ENCODE assay signal across 21 mouse cellular contexts in genomic region chr4:147598831-147599230, GRCm38 (mm10). TPM values are rescaled to one million over a fixed set of nuclear protein-coding genes. Genes with fewer than 3 reads are reported as not detected.
DNase-seq lines count a peak whose midpoint lies in the region; ATAC-seq and TF ChIP-seq lines count a peak whose summit lies in the region.
"Had no signal": no experiment of that assay in that cellular context is flagged by ENCODE, and none has a peak within 500 bp of the region (broad histone marks: within the 10 kb centered on the region; RNA-seq: fewer than 3 reads in every experiment).

No protein-coding gene starts in this region.

- H3K9me3 ChIP-seq in embryonic facial prominence, embryonic 11.5 days (replicated peaks; ENCODE audit: control insufficient read depth, low read length) = peaks cover 7% of the 10 kb centered on the region; the same call in 1 of the 2 replicates
- peaks cover 35% of the 10 kb centered on the region for H3K9me3 ChIP-seq in embryonic facial prominence, embryonic 10.5 days
- peaks cover 12% of the 10 kb centered on the region; the same call in 1 of the 2 replicates for H3K9me3 ChIP-seq in hindbrain, embryonic 13.5 days
- H3K9me3 ChIP-seq in hindbrain, embryonic 16.5 days (ENCODE audit: control insufficient read depth, low read length) = peaks cover 3% of the 10 kb centered on the region
- 0 out of 2 replicates have a peak, but pooled peaks cover 8% of the 10 kb centered on the region for H3K9me3 ChIP-seq in liver, embryonic 11.5 days (ENCODE audit: control insufficient read depth, low read length)
- peaks cover 3% of the 10 kb centered on the region; the same call in 1 of the 2 replicates for H3K9me3 ChIP-seq in liver, postnatal 0 days (ENCODE audit: low read length)
- H3K9me3 ChIP-seq in limb, embryonic 12.5 days = peaks cover 46% of the 10 kb centered on the region

- H3K36me3 ChIP-seq in embryonic facial prominence, embryonic 11.5 days (replicated peaks; ENCODE audit: control insufficient read depth, insufficient read depth, low read depth, low read length) = no peaks in the 10 kb centered on the region
- no peaks in the 10 kb centered on the region for H3K36me3 ChIP-seq in embryonic facial prominence, embryonic 10.5 days (replicated peaks)
- H3K36me3 ChIP-seq in hindbrain, embryonic 13.5 days = no peaks in the 10 kb centered on the region
- no peaks in the 10 kb centered on the region for H3K36me3 ChIP-seq in hindbrain, embryonic 16.5 days (ENCODE audit: control insufficient read depth, insufficient read depth, low read length)
- no peaks in the 10 kb centered on the region for H3K36me3 ChIP-seq in liver, embryonic 11.5 days (ENCODE audit: control insufficient read depth, insufficient read depth, low read length)
- no peaks in the 10 kb centered on the region for H3K36me3 ChIP-seq in liver, postnatal 0 days (replicated peaks; ENCODE audit: insufficient read depth, low read length)
- no peaks in the 10 kb centered on the region for H3K36me3 ChIP-seq in limb, embryonic 12.5 days
- H3K36me3 ChIP-seq: forebrain, embryonic 15.5 days; heart, embryonic 13.5 days had no signal

- no peaks in the 10 kb centered on the region for H3K27me3 ChIP-seq in embryonic facial prominence, embryonic 11.5 days (ENCODE audit: control insufficient read depth, insufficient read depth, low read length)
- H3K27me3 ChIP-seq in embryonic facial prominence, embryonic 10.5 days (replicated peaks; ENCODE audit: low read depth, poor library complexity, severe bottlenecking) = no peaks in the 10 kb centered on the region
- H3K27me3 ChIP-seq in hindbrain, embryonic 13.5 days = no peaks in the 10 kb centered on the region
- no peaks in the 10 kb centered on the region for H3K27me3 ChIP-seq in hindbrain, embryonic 16.5 days (replicated peaks; ENCODE audit: control insufficient read depth, insufficient read depth, low read length)
- H3K27me3 ChIP-seq in liver, embryonic 11.5 days (replicated peaks; ENCODE audit: control insufficient read depth, insufficient read depth, low read length) = no peaks in the 10 kb centered on the region
- no peaks in the 10 kb centered on the region for H3K27me3 ChIP-seq in liver, postnatal 0 days (ENCODE audit: insufficient read depth, low read length)
- H3K27me3 ChIP-seq in limb, embryonic 12.5 days = no peaks in the 10 kb centered on the region
- H3K27me3 ChIP-seq: forebrain, embryonic 15.5 days; heart, embryonic 13.5 days had no signal

- H3K4me2 ChIP-seq in embryonic facial prominence, embryonic 11.5 days (ENCODE audit: low read depth, low read length) = no peak overlapping the region
- no peak overlapping the region for H3K4me2 ChIP-seq in hindbrain, embryonic 13.5 days
- no peak overlapping the region for H3K4me2 ChIP-seq in hindbrain, embryonic 16.5 days (ENCODE audit: low read length)
- H3K4me2 ChIP-seq in liver, embryonic 11.5 days = no peak overlapping the region
- no peak overlapping the region for H3K4me2 ChIP-seq in liver, postnatal 0 days (ENCODE audit: low read depth, low read length)
- no peak overlapping the region for H3K4me2 ChIP-seq in limb, embryonic 12.5 days
- H3K4me2 ChIP-seq: forebrain, embryonic 15.5 days; heart, embryonic 13.5 days had no signal

- no peaks in the 10 kb centered on the region for H3K4me1 ChIP-seq in embryonic facial prominence, embryonic 11.5 days (ENCODE audit: control insufficient read depth, insufficient read depth, low read length)
- no peaks in the 10 kb centered on the region for H3K4me1 ChIP-seq in embryonic facial prominence, embryonic 10.5 days
- no peaks in the 10 kb centered on the region for H3K4me1 ChIP-seq in hindbrain, embryonic 13.5 days (replicated peaks)
- H3K4me1 ChIP-seq in hindbrain, embryonic 16.5 days (ENCODE audit: control insufficient read depth, insufficient read depth, low read depth, low read length) = no peaks in the 10 kb centered on the region
- no peaks in the 10 kb centered on the region for H3K4me1 ChIP-seq in liver, embryonic 11.5 days (replicated peaks; ENCODE audit: control insufficient read depth, insufficient read depth, low read length)
- H3K4me1 ChIP-seq in liver, postnatal 0 days (ENCODE audit: insufficient read depth) = no peaks in the 10 kb centered on the region
- no peaks in the 10 kb centered on the region for H3K4me1 ChIP-seq in limb, embryonic 12.5 days (replicated peaks)
- H3K4me1 ChIP-seq: forebrain, embryonic 15.5 days; heart, embryonic 13.5 days had no signal

- no peak overlapping the region for H3K9ac ChIP-seq in embryonic facial prominence, embryonic 11.5 days (replicated peaks; ENCODE audit: low read length)
- no peak overlapping the region for H3K9ac ChIP-seq in hindbrain, embryonic 13.5 days
- H3K9ac ChIP-seq in hindbrain, embryonic 16.5 days (ENCODE audit: low read depth, low read length) = no peak overlapping the region
- no peak overlapping the region for H3K9ac ChIP-seq in liver, embryonic 11.5 days (ENCODE audit: low read depth, low read length)
- no peak overlapping the region for H3K9ac ChIP-seq in liver, postnatal 0 days (replicated peaks)
- no peak overlapping the region for H3K9ac ChIP-seq in limb, embryonic 12.5 days (replicated peaks)
- H3K9ac ChIP-seq: forebrain, embryonic 15.5 days; heart, embryonic 13.5 days had no signal

- H3K27ac ChIP-seq in embryonic facial prominence, embryonic 11.5 days (replicated peaks; ENCODE audit: low read depth, low read length) = no peak overlapping the region
- H3K27ac ChIP-seq in embryonic facial prominence, embryonic 10.5 days (replicated peaks) = no peak overlapping the region
- no peak overlapping the region for H3K27ac ChIP-seq in hindbrain, embryonic 13.5 days
- H3K27ac ChIP-seq in hindbrain, embryonic 16.5 days (ENCODE audit: low read depth, low read length) = no peak overlapping the region
- no peak overlapping the region for H3K27ac ChIP-seq in liver, embryonic 11.5 days (ENCODE audit: low read depth, low read length)
- no peak overlapping the region for H3K27ac ChIP-seq in liver, postnatal 0 days (ENCODE audit: low read depth)
- H3K27ac ChIP-seq in limb, embryonic 12.5 days = no peak overlapping the region
- H3K27ac ChIP-seq: forebrain, embryonic 15.5 days; heart, embryonic 13.5 days had no signal

- no peak overlapping the region for H3K4me3 ChIP-seq in embryonic facial prominence, embryonic 11.5 days (ENCODE audit: low read depth, low read length)
- no peak overlapping the region for H3K4me3 ChIP-seq in embryonic facial prominence, embryonic 10.5 days
- no peak overlapping the region for H3K4me3 ChIP-seq in hindbrain, embryonic 13.5 days
- no peak overlapping the region for H3K4me3 ChIP-seq in hindbrain, embryonic 16.5 days (ENCODE audit: low read length)
- H3K4me3 ChIP-seq in liver, embryonic 11.5 days (ENCODE audit: low read depth, low read length) = no peak overlapping the region
- H3K4me3 ChIP-seq in liver, postnatal 0 days (ENCODE audit: low read depth, low read length) = no peak overlapping the region
- H3K4me3 ChIP-seq in limb, embryonic 12.5 days (replicated peaks) = no peak overlapping the region
- H3K4me3 ChIP-seq: forebrain, embryonic 15.5 days; heart, embryonic 13.5 days had no signal

- TF ChIP-seq EP300 in liver, postnatal 0 days (IDR thresholded peaks at IDR 0.05; ENCODE audit: low read depth) = no peak

- 0 out of 2 replicates have a peak, but pooled peaks have one; percentile 7 for ATAC-seq in embryonic facial prominence, embryonic 11.5 days (replicated peaks; ENCODE audit: insufficient number of reproducible peaks, low FRiP score, low TSS enrichment, low read depth)
- ATAC-seq in hindbrain, embryonic 13.5 days (ENCODE audit: low FRiP score) = peak; percentile 57; the same call in 1 of the 2 replicates
- ATAC-seq in hindbrain, embryonic 16.5 days = no peak
- ATAC-seq in liver, embryonic 11.5 days (replicated peaks; ENCODE audit: low FRiP score) = peak; percentile 13; the same call in 1 of the 2 replicates
- ATAC-seq in liver, postnatal 0 days = no peak
- ATAC-seq in limb, embryonic 12.5 days (ENCODE audit: insufficient number of reproducible peaks, insufficient read depth, low FRiP score, low TSS enrichment, low read depth) = peak; percentile 39; the same call in 1 of the 2 replicates
- ATAC-seq: forebrain, embryonic 15.5 days had no signal

- DNase-seq in embryonic facial prominence, embryonic 11.5 days (ENCODE audit: low spot score) = no peak
- no peak for DNase-seq in embryonic facial prominence, embryonic 10.5 days (ENCODE audit: low spot score)
- DNase-seq in liver, embryonic 11.5 days (ENCODE audit: low spot score) = no peak
- no peak for DNase-seq in liver, postnatal 0 days
- DNase-seq in thymus, postnatal 14 days = no peak
- DNase-seq: adrenal gland, postnatal 10 days; cerebellum, adult 18-20 months; cerebellum, postnatal 14 days; gastrocnemius, postnatal 10 days; heart, postnatal 14 days; kidney, adult 8-10 months; kidney, postnatal 4 days; lung, adult 18-20 months; lung, postnatal 10 days had no signal

- TF ChIP-seq CTCF in liver, postnatal 0 days (IDR thresholded peaks at IDR 0.05; ENCODE audit: low read depth) = no peak

- WGBS in embryonic facial prominence, embryonic 11.5 days = 59% methylated on average over 2 of the region's 2 CpGs
- WGBS in embryonic facial prominence, embryonic 10.5 days = 58% methylated on average over 2 of the region's 2 CpGs
- 63% methylated on average over 2 of the region's 2 CpGs for WGBS in hindbrain, embryonic 13.5 days
- WGBS in hindbrain, embryonic 16.5 days = 66% methylated on average over 2 of the region's 2 CpGs
- WGBS in liver, embryonic 11.5 days = 49% methylated on average over 2 of the region's 2 CpGs
- 45% methylated on average over 2 of the region's 2 CpGs for WGBS in liver, postnatal 0 days (ENCODE audit: insufficient replicate concordance)
- 57% methylated on average over 2 of the region's 2 CpGs for WGBS in limb, embryonic 12.5 days

RNA-seq across cellular contexts. Expression of gene Zfp979, which starts 43.5 kb away (rescaled TPM):
- polyA plus RNA-seq in embryonic facial prominence, embryonic 11.5 days (2014; fragmentation: Nextera tagmentation; extraction: Ambion mirVana) = 2.3 and 3.2 TPM in 2 replicates
- polyA plus RNA-seq in embryonic facial prominence, embryonic 10.5 days (2016; fragmentation: Nextera tagmentation; extraction: Ambion mirVana) = 3.1 and 3.2 TPM in 2 replicates
- polyA plus RNA-seq in hindbrain, embryonic 13.5 days (2015; fragmentation: Nextera tagmentation; extraction: Ambion mirVana) = 1.6 and 2.2 TPM in 2 replicates
- 2.6 and 2.9 TPM in 2 replicates for polyA plus RNA-seq in hindbrain, embryonic 16.5 days (2015; fragmentation: Nextera tagmentation; extraction: Ambion mirVana)
- polyA plus RNA-seq in liver, embryonic 11.5 days (2014; fragmentation: Nextera tagmentation; extraction: Ambion mirVana) = 11.7 and 13.0 TPM in 2 replicates
- polyA plus RNA-seq in liver, postnatal 0 days (2015; fragmentation: Nextera tagmentation; extraction: Ambion mirVana) = 0.69 and 0.78 TPM in 2 replicates
- 2.5 and 3.1 TPM in 2 replicates for polyA plus RNA-seq in limb, embryonic 12.5 days (2016; fragmentation: Nextera tagmentation; extraction: Ambion mirVana)
- polyA plus RNA-seq: liver, adult 2 months; small intestine, adult 2 months had no signal

RNA-seq across cellular contexts. Expression of gene Zfp985, which starts 45.8 kb away (rescaled TPM):
- 0.15 TPM in 1 of 2 replicates, not detected in the other for polyA plus RNA-seq in embryonic facial prominence, embryonic 11.5 days (2014; fragmentation: Nextera tagmentation; extraction: Ambion mirVana)
- polyA plus RNA-seq in embryonic facial prominence, embryonic 10.5 days (2016; fragmentation: Nextera tagmentation; extraction: Ambion mirVana) = 0.17 and 0.18 TPM in 2 replicates
- polyA plus RNA-seq in hindbrain, embryonic 13.5 days (2015; fragmentation: Nextera tagmentation; extraction: Ambion mirVana) = 0.06 TPM in 1 of 2 replicates, not detected in the other
- polyA plus RNA-seq in hindbrain, embryonic 16.5 days (2015; fragmentation: Nextera tagmentation; extraction: Ambion mirVana) = 0.12 and 0.21 TPM in 2 replicates
- 0.38 and 0.47 TPM in 2 replicates for polyA plus RNA-seq in liver, embryonic 11.5 days (2014; fragmentation: Nextera tagmentation; extraction: Ambion mirVana)
- polyA plus RNA-seq in liver, postnatal 0 days (2015; fragmentation: Nextera tagmentation; extraction: Ambion mirVana) = 0.04 and 0.09 TPM in 2 replicates
- polyA plus RNA-seq in limb, embryonic 12.5 days (2016; fragmentation: Nextera tagmentation; extraction: Ambion mirVana) = 0.18 and 0.46 TPM in 2 replicates
- polyA plus RNA-seq: liver, adult 2 months; small intestine, adult 2 months had no signal

RNA-seq across cellular contexts. Expression of gene Gm16503, which starts 58.8 kb away (rescaled TPM):
- 0.06 and 0.14 TPM in 2 replicates for polyA plus RNA-seq in embryonic facial prominence, embryonic 11.5 days (2014; fragmentation: Nextera tagmentation; extraction: Ambion mirVana)
- 0.20 and 0.39 TPM in 2 replicates for polyA plus RNA-seq in embryonic facial prominence, embryonic 10.5 days (2016; fragmentation: Nextera tagmentation; extraction: Ambion mirVana)
- polyA plus RNA-seq in hindbrain, embryonic 13.5 days (2015; fragmentation: Nextera tagmentation; extraction: Ambion mirVana) = 0.47 and 0.68 TPM in 2 replicates
- polyA plus RNA-seq in hindbrain, embryonic 16.5 days (2015; fragmentation: Nextera tagmentation; extraction: Ambion mirVana) = 0.52 and 1.0 TPM in 2 replicates
- polyA plus RNA-seq in liver, embryonic 11.5 days (2014; fragmentation: Nextera tagmentation; extraction: Ambion mirVana) = 0.21 TPM in 2 replicates
- polyA plus RNA-seq in liver, postnatal 0 days (2015; fragmentation: Nextera tagmentation; extraction: Ambion mirVana) = 0.06 TPM in 1 of 2 replicates, not detected in the other
- 0.92 and 1.1 TPM in 2 replicates for polyA plus RNA-seq in limb, embryonic 12.5 days (2016; fragmentation: Nextera tagmentation; extraction: Ambion mirVana)
- polyA plus RNA-seq: liver, adult 2 months; small intestine, adult 2 months had no signal

Comparison
In these comparisons a context has a peak if more than half of its experiments do, and no peak if none do; other contexts are left out.
1. ATAC-seq: peak in embryonic facial prominence, embryonic 11.5 days (single experiment), hindbrain, embryonic 13.5 days (single experiment), liver, embryonic 11.5 days (single experiment) and limb, embryonic 12.5 days (single experiment); none in hindbrain, embryonic 16.5 days (single experiment) and liver, postnatal 0 days (single experiment).